Mouse (Mus musculus): ENCODE data around the gene Ppan. TPM values are rescaled to one million over a fixed set of nuclear protein-coding genes. Genes with fewer than 3 reads are reported as not detected.

The Ppan gene
- total RNA-seq, 2 experiments from 2014 or later, result 23.5 to 25.5 TPM

- peak; percentile 95 to 97 for DNase-seq (ENCODE audit: extremely low spot score in 1 of 2, low spot score in 1 of 2)
Observed at GRCm38 (mm10) chr9:20878041-20878709, 9.8 kb upstream of the Ppan start.

DNA sequence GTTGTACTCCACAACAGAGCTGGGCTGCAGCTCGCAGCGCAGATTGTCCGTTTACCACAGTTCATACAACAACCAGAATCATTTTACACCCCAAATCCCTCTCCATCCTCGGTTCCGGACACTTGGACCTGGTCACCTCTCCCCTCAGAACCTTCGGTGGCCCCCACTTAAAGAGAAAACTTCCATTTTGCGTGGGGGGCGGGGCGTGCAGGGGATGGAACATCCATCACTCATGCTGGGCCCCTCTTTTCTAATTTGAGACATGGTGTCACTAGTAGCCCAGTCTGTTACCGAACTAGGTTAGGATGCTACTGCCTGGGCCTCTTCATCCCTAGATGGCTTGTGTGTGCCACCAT is 9.3 kb upstream of the Ppan start:
- DNase-seq (ENCODE audit: extremely low spot score in 1 of 2, low spot score in 1 of 2), result no peak

GRCm38 (mm10) chr9:20879097-20879792 is 8.7 kb upstream of the Ppan start, which contains the start of gene Angptl6:
Angptl6 (minus strand) TSS chr9:20879727.
- DNase-seq (ENCODE audit: extremely low spot score in 1 of 2, low spot score in 1 of 2), result no peak

GRCm38 (mm10) chr9:20886563-20886962 is 1.4 kb upstream of the Ppan start:
- no peak for DNase-seq (ENCODE audit: extremely low spot score in 1 of 2, low spot score in 1 of 2)

DNA sequence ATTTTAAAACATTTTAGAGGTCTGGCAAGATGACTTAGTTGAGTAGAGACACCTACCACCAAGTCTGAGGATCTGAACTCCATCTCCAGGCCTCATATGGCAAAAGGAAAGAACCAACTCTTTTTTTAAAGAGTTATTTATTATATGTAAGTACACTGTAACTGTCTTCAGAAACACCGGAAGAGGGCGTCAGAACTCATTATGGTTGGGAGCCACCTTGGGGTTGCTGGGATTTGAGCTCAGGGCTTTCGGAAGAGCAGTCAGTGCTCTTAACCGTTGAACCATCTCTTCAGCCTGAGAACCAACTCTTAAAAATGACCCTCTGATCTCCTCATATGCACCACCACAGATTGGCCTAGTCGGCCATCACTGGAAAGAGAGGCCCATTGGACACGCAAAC is 784 bp upstream of the Ppan start:
- DNase-seq (ENCODE audit: extremely low spot score in 1 of 2, low spot score in 1 of 2), result no peak

GRCm38 (mm10) chr9:20888386-20888765 is 401 bp downstream of the Ppan start:
- no peak for DNase-seq (ENCODE audit: extremely low spot score in 1 of 2, low spot score in 1 of 2)

DNA sequence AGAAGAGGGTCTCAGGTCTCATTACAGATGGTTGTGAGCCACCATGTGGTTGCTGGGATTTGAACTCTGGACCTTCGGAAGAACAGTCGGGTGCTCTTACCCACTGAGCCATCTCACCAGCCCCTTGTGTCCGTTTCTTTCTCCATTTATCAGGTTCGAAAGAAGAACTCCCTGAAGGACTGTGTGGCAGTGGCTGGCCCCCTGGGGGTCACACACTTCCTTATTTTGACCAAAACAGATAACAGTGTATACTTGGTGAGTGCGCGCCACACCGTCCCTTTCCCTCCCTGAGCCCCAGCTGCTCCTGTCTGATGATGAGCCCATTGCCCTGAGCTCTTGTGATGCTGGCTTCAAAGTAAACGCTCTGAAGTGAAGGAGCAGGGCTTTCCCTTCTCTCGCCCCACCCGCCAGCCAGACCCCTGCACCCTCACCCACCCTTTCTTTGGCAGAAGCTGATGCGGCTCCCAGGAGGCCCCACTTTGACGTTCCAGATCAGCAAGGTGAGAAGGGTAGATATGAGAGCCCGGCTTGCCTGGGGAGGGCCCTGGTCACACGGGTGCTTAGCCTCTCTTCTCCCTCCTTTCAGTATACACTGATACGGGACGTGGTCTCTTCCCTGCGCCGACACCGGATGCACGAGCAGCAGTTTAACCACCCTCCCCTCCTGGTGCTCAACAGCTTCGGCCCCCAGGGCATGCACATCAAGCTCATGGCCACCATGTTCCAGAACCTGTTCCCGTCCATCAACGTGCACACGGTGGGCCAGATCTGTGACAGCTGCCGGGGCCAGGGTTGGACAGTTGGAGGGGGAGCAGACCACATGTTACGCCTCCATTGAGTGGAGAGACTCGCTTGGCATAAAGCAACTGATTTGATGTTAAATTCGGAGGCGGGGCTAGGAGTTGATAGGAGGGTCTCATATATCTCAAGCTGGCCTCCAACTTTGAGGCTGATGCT is 1.5 kb downstream of the Ppan start:
- no peak for DNase-seq (ENCODE audit: extremely low spot score in 1 of 2, low spot score in 1 of 2)

DNA sequence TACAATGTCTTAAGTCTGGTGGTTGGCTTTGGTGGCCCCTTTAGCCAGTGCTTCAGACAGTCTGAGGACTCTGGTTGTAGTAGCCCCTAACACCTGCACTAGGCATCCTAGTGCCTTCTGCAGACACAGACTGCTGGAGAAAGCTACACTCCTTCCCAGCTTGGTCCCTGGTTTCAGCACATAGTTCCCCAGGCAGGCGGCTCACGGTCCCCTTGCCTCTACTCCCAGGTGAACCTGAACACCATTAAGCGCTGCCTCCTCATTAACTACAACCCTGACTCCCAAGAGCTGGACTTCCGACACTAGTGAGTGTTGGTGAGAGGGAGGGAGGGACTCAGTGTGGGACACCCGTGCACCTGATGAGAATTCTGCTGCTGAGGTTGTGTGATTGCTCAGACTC is 2.4 kb downstream of the Ppan start:
- DNase-seq (ENCODE audit: extremely low spot score in 1 of 2, low spot score in 1 of 2), result no peak

GRCm38 (mm10) chr9:20891339-20892103 is 3.5 kb downstream of the Ppan start:
- no peak for DNase-seq (ENCODE audit: extremely low spot score in 1 of 2, low spot score in 1 of 2)

- no peak for DNase-seq (ENCODE audit: extremely low spot score in 1 of 2, low spot score in 1 of 2)
Observed at GRCm38 (mm10) chr9:20892104-20892653, 4.2 kb downstream of the Ppan start.

DNA sequence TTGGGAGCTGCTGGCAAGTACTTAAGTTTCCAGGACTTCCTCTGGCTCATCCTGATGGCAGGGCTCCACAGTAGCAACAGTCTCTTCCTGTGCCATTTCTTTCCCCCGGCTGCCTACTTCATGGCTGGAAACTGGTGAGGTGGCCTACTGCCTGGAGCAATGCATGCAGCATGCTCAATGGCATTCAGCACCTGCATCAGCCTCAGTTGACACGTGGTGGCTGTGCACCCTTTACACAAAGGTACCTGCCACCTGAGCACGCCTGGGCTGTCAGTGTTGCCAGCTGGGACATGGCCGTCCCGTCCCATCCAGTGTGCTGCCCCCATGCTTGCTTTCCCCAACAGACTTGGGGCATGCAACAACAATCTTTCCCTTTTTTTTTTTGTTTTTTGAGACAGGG is 5.1 kb downstream of the Ppan start:
- no peak for DNase-seq (ENCODE audit: extremely low spot score in 1 of 2, low spot score in 1 of 2)

DNA sequence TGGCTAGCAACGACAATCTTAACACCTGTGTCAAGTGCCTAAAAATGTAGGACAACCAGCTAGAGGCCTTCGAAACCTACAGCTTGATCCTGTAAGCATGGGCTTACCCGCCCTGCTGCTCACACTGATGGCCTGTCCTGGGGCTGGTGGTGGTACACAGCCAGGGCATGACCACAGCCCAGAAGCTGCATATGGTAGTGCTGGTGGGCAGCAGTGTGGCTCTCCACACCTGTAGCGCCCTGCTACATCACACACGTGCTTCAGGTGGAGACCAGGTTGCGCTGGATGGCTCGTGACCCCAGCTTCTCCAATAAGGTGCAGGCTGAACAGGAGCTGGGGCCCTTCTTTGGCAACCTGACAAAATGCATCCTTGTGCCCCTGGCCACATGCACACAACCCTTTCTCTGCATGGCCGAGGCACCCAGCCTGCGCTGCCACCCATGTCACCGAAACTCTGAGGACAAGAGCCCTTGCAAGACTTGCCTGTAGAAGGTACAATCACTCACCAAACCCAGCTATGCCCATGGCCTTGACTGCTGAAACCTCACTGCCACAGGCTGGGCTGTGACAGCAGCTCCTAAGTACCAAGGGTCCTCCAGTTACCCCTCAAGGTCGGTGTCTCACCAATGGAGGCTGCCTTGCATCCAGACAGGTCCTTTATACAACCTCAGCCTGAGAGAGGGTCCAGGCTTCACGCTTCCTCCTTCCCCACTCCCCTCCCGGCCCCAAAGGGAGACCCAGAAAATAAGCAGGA is 5.8 kb downstream of the Ppan start:
- DNase-seq (ENCODE audit: extremely low spot score in 1 of 2, low spot score in 1 of 2), result no peak

GRCm38 (mm10) chr9:20894629-20895028 is 6.7 kb downstream of the Ppan start:
- no peak for DNase-seq (ENCODE audit: extremely low spot score in 1 of 2, low spot score in 1 of 2)

DNA sequence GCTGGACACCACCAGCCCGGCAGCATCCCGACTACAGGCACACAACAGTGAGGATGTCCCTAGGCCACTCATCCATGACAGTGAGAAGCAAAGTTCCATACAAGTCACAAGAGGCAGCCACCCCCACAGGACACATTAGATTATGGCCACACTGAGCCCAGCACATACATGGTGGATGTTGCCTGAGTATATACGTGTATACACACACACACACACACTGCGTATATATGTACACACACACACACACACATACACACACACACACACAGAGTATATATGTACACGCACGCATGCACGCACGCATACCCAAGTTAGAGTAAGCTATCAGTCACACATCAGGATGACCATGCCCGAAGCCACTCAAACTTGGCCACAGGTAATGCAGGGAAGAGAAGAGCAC is 7.4 kb downstream of the Ppan start:
- no peak for DNase-seq (ENCODE audit: extremely low spot score in 1 of 2, low spot score in 1 of 2)

GRCm38 (mm10) chr9:20897736-20898510 is 9.9 kb downstream of the Ppan start:
- no peak for DNase-seq (ENCODE audit: extremely low spot score in 1 of 2, low spot score in 1 of 2)

GRCm38 (mm10) chr9:20898511-20899073 is 10.6 kb downstream of the Ppan start, which contains the start of gene Eif3g:
Eif3g (minus strand) TSS chr9:20898623.
- DNase-seq (ENCODE audit: extremely low spot score in 1 of 2, low spot score in 1 of 2), result peak; percentile 71 to 93

DNA sequence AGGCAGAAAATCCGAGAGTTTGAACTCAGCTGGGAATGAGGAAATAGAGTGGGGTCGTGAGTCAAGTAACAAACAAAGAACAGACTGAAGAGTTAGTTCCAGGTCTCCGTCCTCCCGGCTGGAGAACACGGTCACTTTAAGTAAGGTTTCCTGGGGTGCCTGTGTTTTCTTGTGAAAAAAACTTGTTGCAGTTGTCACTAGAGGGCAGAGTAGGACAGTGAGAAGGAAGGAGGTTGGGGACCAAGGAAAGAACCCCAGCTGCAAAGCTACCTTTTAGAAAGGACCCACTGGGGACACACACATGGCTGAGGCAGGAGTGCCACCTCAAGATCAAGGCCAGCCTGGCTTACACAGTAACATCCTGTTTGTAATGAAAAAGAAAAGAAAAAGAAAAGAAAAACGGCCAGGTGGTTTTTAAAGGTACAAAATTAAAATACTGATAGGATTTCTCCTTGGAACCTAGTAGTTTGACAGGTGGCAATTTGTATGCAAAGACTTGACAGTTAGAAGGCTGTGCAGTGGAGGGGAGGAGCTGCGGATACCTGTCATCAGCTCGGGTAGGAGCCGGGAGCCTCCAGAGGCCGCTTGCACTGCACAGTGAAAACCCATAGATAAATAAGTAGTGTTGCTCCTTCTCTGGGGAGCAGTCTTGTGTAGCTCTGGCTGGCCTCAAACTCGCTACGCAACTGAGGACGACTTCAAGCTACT is 13.6 kb downstream of the Ppan start:
- no peak for DNase-seq (ENCODE audit: extremely low spot score in 1 of 2, low spot score in 1 of 2)

DNA sequence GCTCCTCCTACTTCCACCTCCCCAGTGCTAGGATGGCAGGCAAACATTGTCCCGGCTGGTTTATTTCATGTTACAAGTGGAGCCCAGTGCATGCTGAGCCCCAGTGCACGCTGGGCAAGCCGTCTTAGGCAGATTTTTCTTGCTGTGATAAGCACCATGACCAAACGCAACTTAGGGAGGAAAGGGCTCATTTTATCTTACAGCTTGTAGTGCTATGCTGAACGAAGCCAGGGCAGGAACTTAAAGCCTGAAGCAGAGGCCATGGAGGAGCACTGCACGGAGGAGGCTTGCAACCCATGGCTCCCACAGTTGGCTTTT is 14.2 kb downstream of the Ppan start:
- DNase-seq (ENCODE audit: extremely low spot score in 1 of 2, low spot score in 1 of 2), result no peak
